Mouse (Mus musculus) bone marrow, adult 2 months (tissue): ENCODE data around the gene Nr4a2.

Source experiments
- CTCF ChIP-seq: fragments of 200-500 bp; IDR thresholded peaks from 2 replicates; pipeline ENCODE4 v1.5.1; 2011; ENCODE audit warnings: low read length, control low read depth; ENCODE audit not compliant: control insufficient read depth, insufficient read depth
- POLR2A ChIP-seq: fragments of 200-500 bp; IDR thresholded peaks from 2 replicates; pipeline ENCODE4 v1.6.1; 2011; ENCODE audit warnings: low read depth, mild to moderate bottlenecking, control low read depth, low read length, borderline replicate concordance; ENCODE audit not compliant: control insufficient read depth

- TF ChIP-seq POLR2A (no peak), CTCF (no peak)
Observed at GRCm38 (mm10) chr2:57110401-57110800, 13.4 kb downstream of the Nr4a2 start.
